Mouse (Mus musculus): ENCODE results near the gene Tmem114. TPM values are rescaled to one million over a fixed set of nuclear protein-coding genes. Genes with fewer than 3 reads are reported as not detected.

Tmem114 gene
- total and polyA plus RNA-seq, 3 experiments = not detected

DNA sequence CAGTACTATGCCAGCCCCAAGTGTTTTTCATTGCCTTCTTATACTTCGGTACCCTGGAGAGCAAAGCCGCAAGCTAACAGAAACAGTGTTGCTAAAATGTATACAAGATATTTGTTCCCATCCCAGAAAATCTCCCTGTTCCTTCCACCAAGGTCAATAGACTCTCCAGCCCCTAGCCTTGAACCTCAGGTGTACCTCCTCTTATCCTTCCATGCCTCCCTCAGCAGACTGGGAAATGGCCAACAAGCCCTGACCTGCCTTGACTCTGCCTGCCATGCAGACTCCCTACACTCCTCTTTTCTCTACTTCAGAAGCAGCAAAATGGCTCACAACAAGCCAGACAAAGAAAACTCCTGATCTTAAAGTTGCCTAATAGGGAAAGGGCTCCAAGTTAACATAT, 28.4 kb upstream of the Tmem114 start:
- Histone ChIP-seq H3K79me2 (replicated peaks; ENCODE audit: control insufficient read depth, insufficient read depth, low read length) (no peaks in the 10 kb centered on the region), H3K36me3 (ENCODE audit: control insufficient read depth, insufficient read depth, low read length) (no peaks in the 10 kb centered on the region), H3K27me3 (ENCODE audit: control insufficient read depth, insufficient read depth, low read length) (no peaks in the 10 kb centered on the region), H3K4me3 (no peak overlapping the region), H3K9ac (ENCODE audit: low read depth, low read length) (no peak overlapping the region), H3K27ac (no peak overlapping the region), H3K4me1 (ENCODE audit: control insufficient read depth, insufficient read depth, low read length) (no peaks in the 10 kb centered on the region)
- TF ChIP-seq EP300 (IDR thresholded peaks at IDR 0.05; ENCODE audit: insufficient read depth, low read depth, low read length) = no peak
- no peak for TF ChIP-seq POLR2A (IDR thresholded peaks at IDR 0.05; ENCODE audit: insufficient read depth, low read depth, low read length)
- TF ChIP-seq CTCF (IDR thresholded peaks at IDR 0.05) = no peak
- DNase-seq = no peak
- intact Hi-C loops (cut with DNase I) = no loop called here
- 85% methylated on average over 2 of the region's 2 CpGs for WGBS

GRCm38 (mm10) chr16:8446256-8446655, 21.3 kb upstream of the Tmem114 start:
- WGBS = 92% methylated on average over 6 of the region's 6 CpGs
- Histone ChIP-seq H3K9ac (ENCODE audit: low read depth, low read length) (no peak overlapping the region), H3K27ac (no peak overlapping the region), H3K36me3 (ENCODE audit: control insufficient read depth, insufficient read depth, low read length) (no peaks in the 10 kb centered on the region), H3K4me3 (no peak overlapping the region), H3K27me3 (ENCODE audit: control insufficient read depth, insufficient read depth, low read length) (no peaks in the 10 kb centered on the region), H3K4me1 (ENCODE audit: control insufficient read depth, insufficient read depth, low read length) (no peaks in the 10 kb centered on the region), H3K79me2 (replicated peaks; ENCODE audit: control insufficient read depth, insufficient read depth, low read length) (no peaks in the 10 kb centered on the region)
- DNase-seq = no peak
- TF ChIP-seq EP300 (IDR thresholded peaks at IDR 0.05; ENCODE audit: insufficient read depth, low read depth, low read length) (no peak), POLR2A (IDR thresholded peaks at IDR 0.05; ENCODE audit: insufficient read depth, low read depth, low read length) (no peak), CTCF (IDR thresholded peaks at IDR 0.05) (no peak)
- intact Hi-C loops (cut with DNase I) = no loop called here

GRCm38 (mm10) chr16:8444911-8445310, 20.0 kb upstream of the Tmem114 start:
- Histone ChIP-seq H3K9ac (ENCODE audit: low read depth, low read length) (no peak overlapping the region), H3K4me3 (no peak overlapping the region), H3K27ac (no peak overlapping the region), H3K4me1 (ENCODE audit: control insufficient read depth, insufficient read depth, low read length) (no peaks in the 10 kb centered on the region), H3K79me2 (replicated peaks; ENCODE audit: control insufficient read depth, insufficient read depth, low read length) (no peaks in the 10 kb centered on the region), H3K36me3 (ENCODE audit: control insufficient read depth, insufficient read depth, low read length) (no peaks in the 10 kb centered on the region), H3K27me3 (ENCODE audit: control insufficient read depth, insufficient read depth, low read length) (no peaks in the 10 kb centered on the region)
- intact Hi-C loops (cut with DNase I) = no loop called here
- no peak for DNase-seq
- TF ChIP-seq POLR2A (IDR thresholded peaks at IDR 0.05; ENCODE audit: insufficient read depth, low read depth, low read length) (no peak), CTCF (IDR thresholded peaks at IDR 0.05) (no peak), EP300 (IDR thresholded peaks at IDR 0.05; ENCODE audit: insufficient read depth, low read depth, low read length) (no peak)
- 69% methylated on average over 7 of the region's 7 CpGs for WGBS

GRCm38 (mm10) chr16:8432616-8433015, 7.7 kb upstream of the Tmem114 start:
- Histone ChIP-seq H3K36me3 (ENCODE audit: control insufficient read depth, insufficient read depth, low read length) (no peaks in the 10 kb centered on the region), H3K4me3 (no peak overlapping the region), H3K79me2 (replicated peaks; ENCODE audit: control insufficient read depth, insufficient read depth, low read length) (no peaks in the 10 kb centered on the region), H3K27me3 (ENCODE audit: control insufficient read depth, insufficient read depth, low read length) (no peaks in the 10 kb centered on the region), H3K4me1 (ENCODE audit: control insufficient read depth, insufficient read depth, low read length) (no peaks in the 10 kb centered on the region), H3K9ac (ENCODE audit: low read depth, low read length) (no peak overlapping the region), H3K27ac (no peak overlapping the region)
- WGBS = 74% methylated on average over 3 of the region's 3 CpGs
- DNase-seq = no peak
- intact Hi-C loops (cut with DNase I) = no loop called here
- no peak for TF ChIP-seq EP300 (IDR thresholded peaks at IDR 0.05; ENCODE audit: insufficient read depth, low read depth, low read length)
- no peak for TF ChIP-seq POLR2A (IDR thresholded peaks at IDR 0.05; ENCODE audit: insufficient read depth, low read depth, low read length)
- no peak for TF ChIP-seq CTCF (IDR thresholded peaks at IDR 0.05)

DNA sequence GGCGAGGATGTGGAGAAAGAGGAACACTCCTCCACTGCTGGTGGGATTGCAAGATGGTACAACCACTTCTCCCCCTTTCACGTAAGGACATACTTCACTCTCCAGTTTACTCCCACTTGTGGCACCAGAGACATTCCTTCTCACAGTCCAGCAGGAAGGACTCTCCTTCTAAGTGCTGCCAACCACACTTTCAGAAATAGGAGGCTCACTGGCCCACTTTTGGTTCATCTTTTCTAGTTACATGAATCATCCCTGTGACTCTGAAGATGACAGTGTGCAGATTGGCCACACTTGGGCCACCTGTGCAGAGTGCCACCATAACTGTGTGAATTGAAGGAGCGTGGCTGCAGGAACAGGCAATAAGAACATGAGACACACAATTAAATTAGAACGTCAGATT, 4.6 kb upstream of the Tmem114 start:
- no peak overlapping the region for H3K4me3 ChIP-seq
- H3K9ac ChIP-seq (ENCODE audit: low read depth, low read length) = no peak overlapping the region
- 78% methylated on average over 4 of the region's 4 CpGs for WGBS
- TF ChIP-seq POLR2A (IDR thresholded peaks at IDR 0.05; ENCODE audit: insufficient read depth, low read depth, low read length) (no peak), CTCF (IDR thresholded peaks at IDR 0.05) (no peak), EP300 (IDR thresholded peaks at IDR 0.05; ENCODE audit: insufficient read depth, low read depth, low read length) (no peak)
- H3K27ac ChIP-seq = no peak overlapping the region
- peaks cover 6% of the 10 kb centered on the region for H3K27me3 ChIP-seq (ENCODE audit: control insufficient read depth, insufficient read depth, low read length)
- no peaks in the 10 kb centered on the region for H3K79me2 ChIP-seq (replicated peaks; ENCODE audit: control insufficient read depth, insufficient read depth, low read length)
- DNase-seq = no peak
- H3K4me1 ChIP-seq (ENCODE audit: control insufficient read depth, insufficient read depth, low read length) = no peaks in the 10 kb centered on the region
- intact Hi-C loops (cut with DNase I) = no loop called here
- H3K36me3 ChIP-seq (ENCODE audit: control insufficient read depth, insufficient read depth, low read length) = no peaks in the 10 kb centered on the region

- WGBS = 74% methylated on average over 5 of the region's 5 CpGs
- H3K9ac ChIP-seq (ENCODE audit: low read depth, low read length) = no peak overlapping the region
- H3K27me3 ChIP-seq (ENCODE audit: control insufficient read depth, insufficient read depth, low read length) = peaks cover 11% of the 10 kb centered on the region
- no peak overlapping the region for H3K4me3 ChIP-seq
- no peak overlapping the region for H3K27ac ChIP-seq
- no peaks in the 10 kb centered on the region for H3K4me1 ChIP-seq (ENCODE audit: control insufficient read depth, insufficient read depth, low read length)
- no peaks in the 10 kb centered on the region for H3K79me2 ChIP-seq (replicated peaks; ENCODE audit: control insufficient read depth, insufficient read depth, low read length)
- TF ChIP-seq POLR2A (IDR thresholded peaks at IDR 0.05; ENCODE audit: insufficient read depth, low read depth, low read length) (no peak), EP300 (IDR thresholded peaks at IDR 0.05; ENCODE audit: insufficient read depth, low read depth, low read length) (no peak), CTCF (IDR thresholded peaks at IDR 0.05) (no peak)
- intact Hi-C loops (cut with DNase I) = no loop called here
- H3K36me3 ChIP-seq (ENCODE audit: control insufficient read depth, insufficient read depth, low read length) = no peaks in the 10 kb centered on the region
- DNase-seq = peak in 1 of 2 experiments; percentile 7
These were observed 800 bp upstream of the Tmem114 start for GRCm38 (mm10) chr16:8425736-8426135.
